Mouse (Mus musculus): ENCODE measurements at regions not wholly inside any gene's neighbourhood (a gene's known extent, or its start where the extent isn't known, plus 50 kb on each side); places are given as distances from the start of the nearest gene placed in this dataset.

GRCm38 (mm10) chr7:111373380-111374173 is 290.7 kb upstream of the Eif4g2 start:
- TF ChIP-seq CTCF (IDR thresholded peaks at IDR 0.05; ENCODE audit: low read depth, low read length) (no peak), GATA1 (IDR thresholded peaks at IDR 0.05; ENCODE audit: borderline replicate concordance, low read length) (no peak)

All from G1E (cell line).